Mouse (Mus musculus): ENCODE measurements around the gene Mylpf. TPM values are rescaled to one million over a fixed set of nuclear protein-coding genes. Genes with fewer than 3 reads are reported as not detected.

The Mylpf gene
- polyA plus RNA-seq, 1 experiment from 2014 or later, result 17.0 TPM

Other genes with a start within 250 kb of the Mylpf start
- 69.5 and 79.9 TPM in 2 replicates for gene Cdipt, start 233.0 kb upstream of the Mylpf start, polyA plus RNA-seq (2015; fragmentation: Nextera tagmentation; extraction: Ambion mirVana)
- 0.59 and 1.7 TPM in 2 replicates for gene Cdiptos, start 232.8 kb upstream of the Mylpf start, polyA plus RNA-seq (2015; fragmentation: Nextera tagmentation; extraction: Ambion mirVana)
- gene Mvp, start 194.3 kb upstream of the Mylpf start, polyA plus RNA-seq (2015; fragmentation: Nextera tagmentation; extraction: Ambion mirVana), result 11.2 and 11.9 TPM in 2 replicates
- gene Pagr1b, start 192.4 kb upstream of the Mylpf start, polyA plus RNA-seq (2015; fragmentation: Nextera tagmentation; extraction: Ambion mirVana), result 0.38 and 0.44 TPM in 2 replicates
- gene Pagr1a, start 191.5 kb upstream of the Mylpf start, polyA plus RNA-seq (2015; fragmentation: Nextera tagmentation; extraction: Ambion mirVana), result 55.6 and 76.2 TPM in 2 replicates
- gene Gm42742, start 187.8 kb upstream of the Mylpf start, polyA plus RNA-seq (2015; fragmentation: Nextera tagmentation; extraction: Ambion mirVana), result 13.8 and 25.7 TPM in 2 replicates
- 1.6 TPM in 2 replicates for gene Prrt2, start 187.7 kb upstream of the Mylpf start, polyA plus RNA-seq (2015; fragmentation: Nextera tagmentation; extraction: Ambion mirVana)
- 31.0 and 34.5 TPM in 2 replicates for gene Maz, start 181.9 kb upstream of the Mylpf start, polyA plus RNA-seq (2015; fragmentation: Nextera tagmentation; extraction: Ambion mirVana)
- gene Kif22, start 166.4 kb upstream of the Mylpf start, polyA plus RNA-seq (2015; fragmentation: Nextera tagmentation; extraction: Ambion mirVana), result 72.4 and 79.2 TPM in 2 replicates
- not detected in 2 replicates for gene Zg16, start 121.6 kb upstream of the Mylpf start, polyA plus RNA-seq (2015; fragmentation: Nextera tagmentation; extraction: Ambion mirVana)
- 1.0 and 1.1 TPM in 2 replicates for gene AI467606, start 117.5 kb upstream of the Mylpf start, polyA plus RNA-seq (2015; fragmentation: Nextera tagmentation; extraction: Ambion mirVana)
- gene Qprt, start 86.7 kb upstream of the Mylpf start, polyA plus RNA-seq (2015; fragmentation: Nextera tagmentation; extraction: Ambion mirVana), result 3.2 and 4.7 TPM in 2 replicates
- gene Spn, start 71.1 kb upstream of the Mylpf start, polyA plus RNA-seq (2015; fragmentation: Nextera tagmentation; extraction: Ambion mirVana), result 0.13 and 0.36 TPM in 2 replicates
- 42.1 TPM in 2 replicates for gene Cd2bp2, start 12.8 kb upstream of the Mylpf start, polyA plus RNA-seq (2015; fragmentation: Nextera tagmentation; extraction: Ambion mirVana)
- 18.0 and 18.2 TPM in 2 replicates for gene Tbc1d10b, start 422 bp upstream of the Mylpf start, polyA plus RNA-seq (2015; fragmentation: Nextera tagmentation; extraction: Ambion mirVana)
- 21.4 and 24.1 TPM in 2 replicates for gene Zfp553, start 24.2 kb downstream of the Mylpf start, polyA plus RNA-seq (2015; fragmentation: Nextera tagmentation; extraction: Ambion mirVana)
- gene Sept1, start 24.2 kb downstream of the Mylpf start, polyA plus RNA-seq (2015; fragmentation: Nextera tagmentation; extraction: Ambion mirVana), result 23.1 and 23.2 TPM in 2 replicates
- 32.6 and 32.9 TPM in 2 replicates for gene Zfp771, start 35.4 kb downstream of the Mylpf start, polyA plus RNA-seq (2015; fragmentation: Nextera tagmentation; extraction: Ambion mirVana)
- gene Dctpp1, start 51.8 kb downstream of the Mylpf start, polyA plus RNA-seq (2015; fragmentation: Nextera tagmentation; extraction: Ambion mirVana), result 161 and 179 TPM in 2 replicates
- gene Sephs2, start 65.2 kb downstream of the Mylpf start, polyA plus RNA-seq (2015; fragmentation: Nextera tagmentation; extraction: Ambion mirVana), result 57.1 and 61.6 TPM in 2 replicates
- gene Itgal, start 87.4 kb downstream of the Mylpf start, polyA plus RNA-seq (2015; fragmentation: Nextera tagmentation; extraction: Ambion mirVana), result 0.98 and 1.2 TPM in 2 replicates
- gene Zfp768, start 136.7 kb downstream of the Mylpf start, polyA plus RNA-seq (2015; fragmentation: Nextera tagmentation; extraction: Ambion mirVana), result 16.5 and 16.6 TPM in 2 replicates
- 4.7 and 5.3 TPM in 2 replicates for gene Zfp747, start 167.2 kb downstream of the Mylpf start, polyA plus RNA-seq (2015; fragmentation: Nextera tagmentation; extraction: Ambion mirVana)
- 3.6 TPM in 2 replicates for gene 9130019O22Rik, start 178.3 kb downstream of the Mylpf start, polyA plus RNA-seq (2015; fragmentation: Nextera tagmentation; extraction: Ambion mirVana)
- gene E430018J23Rik, start 184.7 kb downstream of the Mylpf start, polyA plus RNA-seq (2015; fragmentation: Nextera tagmentation; extraction: Ambion mirVana), result 4.3 and 4.9 TPM in 2 replicates
- gene Zfp764, start 197.9 kb downstream of the Mylpf start, polyA plus RNA-seq (2015; fragmentation: Nextera tagmentation; extraction: Ambion mirVana), result 4.6 and 5.0 TPM in 2 replicates
- gene Zfp688, start 213.2 kb downstream of the Mylpf start, polyA plus RNA-seq (2015; fragmentation: Nextera tagmentation; extraction: Ambion mirVana), result 13.5 and 16.3 TPM in 2 replicates
- gene Zfp689, start 240.3 kb downstream of the Mylpf start, polyA plus RNA-seq (2015; fragmentation: Nextera tagmentation; extraction: Ambion mirVana), result 5.1 and 5.2 TPM in 2 replicates

All from heart, embryonic 13.5 days (tissue).